Comparison of ENCODE assay signal across 9 mouse cellular contexts in the genomic region with DNA sequence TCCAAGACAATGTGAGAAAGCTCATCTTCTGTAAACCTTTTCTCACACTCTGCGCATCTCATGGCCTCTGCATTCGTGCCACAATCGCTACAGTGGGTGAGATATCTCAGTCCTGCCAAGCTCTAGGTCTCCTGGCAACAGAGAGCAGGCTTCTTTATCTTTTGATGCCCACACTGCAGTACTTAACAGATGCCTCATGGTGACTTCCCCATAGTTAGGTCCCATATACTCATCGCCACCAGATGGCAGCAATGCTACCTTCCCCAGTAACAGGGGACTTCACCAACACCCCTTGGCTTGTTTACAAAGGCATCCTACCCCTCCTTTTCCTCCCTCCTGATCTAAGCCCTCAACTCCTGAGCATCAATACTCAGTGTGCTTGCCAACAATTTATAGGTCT.
A peak's percentile ranks its signal among the peaks of the same experiment; 100 is the strongest.
DNase-seq lines count a peak whose midpoint lies in the region; ATAC-seq and TF ChIP-seq lines count a peak whose summit lies in the region.
"Had no signal": no experiment of that assay in that cellular context is flagged by ENCODE, and none has a peak within 500 bp of the region (broad histone marks: within the 10 kb centered on the region; RNA-seq: fewer than 3 reads in every experiment).

No protein-coding gene starts in this region.

- H3K4me2 ChIP-seq in kidney, embryonic 15.5 days, result no peak overlapping the region
- H3K4me2 ChIP-seq in neural tube, embryonic 14.5 days (ENCODE audit: low read depth, low read length), result no peak overlapping the region
- H3K4me2 ChIP-seq: stomach, embryonic 15.5 days had no signal

- H3K27me3 ChIP-seq in kidney, embryonic 15.5 days, result no peaks in the 10 kb centered on the region
- H3K27me3 ChIP-seq in liver, adult 2 months (ENCODE audit: control insufficient read depth, insufficient read depth, low read length), result no peaks in the 10 kb centered on the region
- no peaks in the 10 kb centered on the region for H3K27me3 ChIP-seq in neural tube, embryonic 14.5 days (ENCODE audit: control insufficient read depth, insufficient read depth, low read length)
- H3K27me3 ChIP-seq: stomach, embryonic 15.5 days had no signal

- H3K4me3 ChIP-seq in cortical plate, adult 2 months (ENCODE audit: insufficient read depth, low read length), result no peak overlapping the region
- no peak overlapping the region for H3K4me3 ChIP-seq in kidney, embryonic 15.5 days (replicated peaks)
- H3K4me3 ChIP-seq in liver, adult 2 months (ENCODE audit: insufficient read depth, low read depth, low read length), result no peak overlapping the region
- no peak overlapping the region for H3K4me3 ChIP-seq in neural tube, embryonic 14.5 days (ENCODE audit: low read depth, low read length)
- H3K4me3 ChIP-seq: stomach, embryonic 15.5 days had no signal

- peak; percentile 51 for TF ChIP-seq CTCF in cortical plate, adult 2 months (IDR thresholded peaks at IDR 0.05; ENCODE audit: extremely low read depth, insufficient read depth, low read length)
- peak; percentile 56 for TF ChIP-seq CTCF in liver, adult 2 months (IDR thresholded peaks at IDR 0.05; ENCODE audit: low read depth, low read length)

- 27% methylated on average over 4 of the region's 4 CpGs for WGBS in kidney, embryonic 15.5 days
- 23% methylated on average over 4 of the region's 4 CpGs for WGBS in liver, adult 2 months
- 34% methylated on average over 4 of the region's 4 CpGs for WGBS in neural tube, embryonic 14.5 days

- H3K9ac ChIP-seq in kidney, embryonic 15.5 days, result no peak overlapping the region
- H3K9ac ChIP-seq in liver, adult 2 months (ENCODE audit: low read depth, low read length), result no peak overlapping the region
- no peak overlapping the region for H3K9ac ChIP-seq in neural tube, embryonic 14.5 days (replicated peaks; ENCODE audit: low read depth, low read length)
- H3K9ac ChIP-seq: stomach, embryonic 15.5 days had no signal

- H3K36me3 ChIP-seq in kidney, embryonic 15.5 days, result no peaks in the 10 kb centered on the region
- H3K36me3 ChIP-seq in liver, adult 2 months (ENCODE audit: control insufficient read depth, insufficient read depth, low read length), result no peaks in the 10 kb centered on the region
- H3K36me3 ChIP-seq in neural tube, embryonic 14.5 days (ENCODE audit: control insufficient read depth, insufficient read depth, low read length), result no peaks in the 10 kb centered on the region
- H3K36me3 ChIP-seq: stomach, embryonic 15.5 days had no signal

- TF ChIP-seq POLR2A in cortical plate, adult 2 months (IDR thresholded peaks at IDR 0.05; ENCODE audit: extremely low read depth, insufficient read depth, low read length), result no peak
- TF ChIP-seq POLR2A in liver, adult 2 months (IDR thresholded peaks at IDR 0.05; ENCODE audit: extremely low read depth, insufficient read depth, low read length), result no peak

- ATAC-seq in kidney, embryonic 15.5 days (replicated peaks; ENCODE audit: low FRiP score), result 0 out of 2 replicates have a peak, but pooled peaks have one; percentile 70
- ATAC-seq in neural tube, embryonic 14.5 days (ENCODE audit: low read depth), result peak; percentile 80; the same call in 1 of the 2 replicates
- ATAC-seq in erythroblast, adult 5-6 weeks (replicated peaks; ENCODE audit: low FRiP score, poor library complexity, severe bottlenecking), result no peak

- no peaks in the 10 kb centered on the region for H3K9me3 ChIP-seq in kidney, embryonic 15.5 days (replicated peaks)
- H3K9me3 ChIP-seq in neural tube, embryonic 14.5 days (ENCODE audit: control insufficient read depth, low read length), result no peaks in the 10 kb centered on the region
- H3K9me3 ChIP-seq: stomach, embryonic 15.5 days had no signal

- no peaks in the 10 kb centered on the region for H3K79me2 ChIP-seq in liver, adult 2 months (ENCODE audit: control insufficient read depth, insufficient read depth, low read length)

- H3K27ac ChIP-seq in cortical plate, adult 2 months (ENCODE audit: insufficient read depth, low read length), result no peak overlapping the region
- H3K27ac ChIP-seq in kidney, embryonic 15.5 days, result no peak overlapping the region
- no peak overlapping the region for H3K27ac ChIP-seq in liver, adult 2 months (replicated peaks; ENCODE audit: insufficient read depth, low read depth, low read length)
- H3K27ac ChIP-seq in neural tube, embryonic 14.5 days (ENCODE audit: low read depth, low read length), result no peak overlapping the region
- H3K27ac ChIP-seq: stomach, embryonic 15.5 days had no signal

- intact Hi-C loops in gastrocnemius, postnatal 14 days (cut with DNase I; ENCODE audit: low total_unique reads), result loop anchor here (10.0 kb wide), 1 partner anchor 199 kb away; no protein-coding TSS in a partner anchor

- peak; percentile 37 for DNase-seq in urinary bladder, postnatal 25 days (ENCODE audit: low spot score)
- no peak for DNase-seq in urinary bladder, postnatal 10 days (ENCODE audit: low spot score)
- DNase-seq in gastrocnemius, postnatal 14 days, result peak; percentile 64
- peak; percentile 53 for DNase-seq in liver, adult 2 months (ENCODE audit: extremely low read depth, low read depth, low spot score)

- no peaks in the 10 kb centered on the region for H3K4me1 ChIP-seq in cortical plate, adult 2 months (ENCODE audit: control insufficient read depth, insufficient read depth, low read length)
- H3K4me1 ChIP-seq in kidney, embryonic 15.5 days, result no peaks in the 10 kb centered on the region
- H3K4me1 ChIP-seq in liver, adult 2 months (ENCODE audit: control insufficient read depth, insufficient read depth, low read length), result no peaks in the 10 kb centered on the region
- no peaks in the 10 kb centered on the region for H3K4me1 ChIP-seq in neural tube, embryonic 14.5 days (ENCODE audit: control insufficient read depth, insufficient read depth, low read length)
- H3K4me1 ChIP-seq: stomach, embryonic 15.5 days had no signal
